In the genomic region with DNA sequence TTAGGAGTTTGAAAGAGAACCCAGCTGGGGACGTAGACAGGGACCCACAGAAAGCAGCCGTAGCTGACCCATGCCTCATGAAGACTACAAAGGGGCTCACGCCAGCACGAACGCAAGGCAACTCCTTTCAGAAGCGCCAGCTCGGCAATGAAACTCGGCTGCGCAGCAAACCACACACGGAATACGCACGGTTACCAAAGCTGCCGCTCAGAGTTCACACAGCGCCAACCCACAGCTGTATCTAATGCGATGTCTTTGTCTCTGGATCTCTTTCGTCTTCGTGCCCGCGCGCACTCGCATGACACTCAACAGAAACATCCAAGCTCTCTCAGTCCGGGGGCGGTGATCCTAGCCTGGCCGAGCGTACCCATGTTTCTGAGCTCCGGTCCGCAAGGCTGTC, we compare ENCODE assay signal across 11 mouse cellular contexts. TPM values are rescaled to one million over a fixed set of nuclear protein-coding genes. Genes with fewer than 3 reads are reported as not detected.
DNase-seq lines count a peak whose midpoint lies in the region; ATAC-seq and TF ChIP-seq lines count a peak whose summit lies in the region.
"Had no signal": no experiment of that assay in that cellular context is flagged by ENCODE, and none has a peak within 500 bp of the region (broad histone marks: within the 10 kb centered on the region; RNA-seq: fewer than 3 reads in every experiment).

No protein-coding gene starts in this region.

- H3K27me3 ChIP-seq in heart, embryonic 12.5 days (replicated peaks): peaks cover 98% of the 10 kb centered on the region
- peaks cover 39% of the 10 kb centered on the region for H3K27me3 ChIP-seq in heart, adult 2 months (ENCODE audit: control insufficient read depth, insufficient read depth, low read length)
- H3K27me3 ChIP-seq in G1E (ENCODE audit: insufficient read depth, low read length): peaks cover 61% of the 10 kb centered on the region
- H3K27me3 ChIP-seq in forebrain, embryonic 13.5 days: peaks cover 95% of the 10 kb centered on the region
- peaks cover 84% of the 10 kb centered on the region for H3K27me3 ChIP-seq in midbrain, embryonic 11.5 days (ENCODE audit: control insufficient read depth, insufficient read depth, low read length)

- under 1% methylated on average over 27 of the region's 27 CpGs for WGBS in heart, embryonic 12.5 days
- 2% methylated on average over 27 of the region's 27 CpGs for WGBS in heart, adult 2 months
- WGBS in forebrain, embryonic 13.5 days: under 1% methylated on average over 27 of the region's 27 CpGs
- under 1% methylated on average over 27 of the region's 27 CpGs for WGBS in midbrain, embryonic 11.5 days

- no peaks in the 10 kb centered on the region for H3K9me3 ChIP-seq in heart, embryonic 12.5 days (replicated peaks)
- H3K9me3 ChIP-seq in G1E (replicated peaks): peaks cover 38% of the 10 kb centered on the region
- H3K9me3 ChIP-seq in forebrain, embryonic 13.5 days (replicated peaks): no peaks in the 10 kb centered on the region
- H3K9me3 ChIP-seq in midbrain, embryonic 11.5 days (ENCODE audit: control insufficient read depth, low read length): no peaks in the 10 kb centered on the region
- H3K9me3 ChIP-seq: intestine, embryonic 15.5 days had no signal

- no peak for TF ChIP-seq POLR2A in heart, adult 2 months (IDR thresholded peaks at IDR 0.05; ENCODE audit: insufficient read depth, low read depth, low read length)

- ATAC-seq in heart, embryonic 12.5 days (ENCODE audit: insufficient number of reproducible peaks, low FRiP score): no peak
- ATAC-seq in G1E (ENCODE audit: extremely low read depth, insufficient number of reproducible peaks, low FRiP score, poor library complexity, severe bottlenecking): no peak
- ATAC-seq in forebrain, embryonic 13.5 days: no peak
- ATAC-seq in midbrain, embryonic 11.5 days (ENCODE audit: low FRiP score): no peak
- ATAC-seq: intestine, embryonic 15.5 days had no signal

- H3K9ac ChIP-seq in heart, embryonic 12.5 days: no peak overlapping the region
- no peak overlapping the region for H3K9ac ChIP-seq in heart, adult 2 months (ENCODE audit: low read depth, low read length)
- H3K9ac ChIP-seq in forebrain, embryonic 13.5 days: peak overlapping the region; percentile 85
- peak overlapping the region; percentile 49 for H3K9ac ChIP-seq in midbrain, embryonic 11.5 days (ENCODE audit: low read length)
- H3K9ac ChIP-seq: intestine, embryonic 15.5 days had no signal

- intact Hi-C loops in heart, adult 2 months (cut with DNase I): no loop called here

- no peaks in the 10 kb centered on the region for H3K79me2 ChIP-seq in heart, adult 2 months (replicated peaks; ENCODE audit: control insufficient read depth, insufficient read depth, low read length)

- peaks cover 37% of the 10 kb centered on the region for H3K4me1 ChIP-seq in heart, embryonic 12.5 days (replicated peaks)
- H3K4me1 ChIP-seq in heart, adult 2 months (ENCODE audit: control insufficient read depth, insufficient read depth, low read length): no peaks in the 10 kb centered on the region
- H3K4me1 ChIP-seq in G1E (ENCODE audit: insufficient read depth, low read depth, low read length): peaks cover 61% of the 10 kb centered on the region
- peaks cover 43% of the 10 kb centered on the region for H3K4me1 ChIP-seq in forebrain, embryonic 13.5 days
- peaks cover 16% of the 10 kb centered on the region for H3K4me1 ChIP-seq in midbrain, embryonic 11.5 days (ENCODE audit: control insufficient read depth, insufficient read depth, low read length)

- H3K27ac ChIP-seq in heart, embryonic 12.5 days (ENCODE audit: poor library complexity, severe bottlenecking): no peak overlapping the region
- no peak overlapping the region for H3K27ac ChIP-seq in heart, adult 2 months
- peak overlapping the region; percentile 95 for H3K27ac ChIP-seq in forebrain, embryonic 13.5 days
- H3K27ac ChIP-seq in midbrain, embryonic 11.5 days (ENCODE audit: low read depth, low read length): peak overlapping the region; percentile 25; the same call in 1 of the 2 replicates
- H3K27ac ChIP-seq: intestine, embryonic 15.5 days had no signal

- no peaks in the 10 kb centered on the region for H3K36me3 ChIP-seq in heart, embryonic 12.5 days
- H3K36me3 ChIP-seq in heart, adult 2 months (ENCODE audit: control insufficient read depth, insufficient read depth, low read length): no peaks in the 10 kb centered on the region
- H3K36me3 ChIP-seq in G1E (replicated peaks): no peaks in the 10 kb centered on the region
- H3K36me3 ChIP-seq in forebrain, embryonic 13.5 days (ENCODE audit: poor library complexity, severe bottlenecking): peaks cover 6% of the 10 kb centered on the region; the same call in 1 of the 2 replicates
- H3K36me3 ChIP-seq in midbrain, embryonic 11.5 days (ENCODE audit: control insufficient read depth, insufficient read depth, low read length): no peaks in the 10 kb centered on the region
- H3K36me3 ChIP-seq: intestine, embryonic 15.5 days had no signal

- peak overlapping the region; percentile 38 for H3K4me2 ChIP-seq in heart, embryonic 12.5 days
- H3K4me2 ChIP-seq in forebrain, embryonic 13.5 days: peak overlapping the region; percentile 64
- peak overlapping the region; percentile 35 for H3K4me2 ChIP-seq in midbrain, embryonic 11.5 days

- peak overlapping the region; percentile 30 for H3K4me3 ChIP-seq in heart, embryonic 12.5 days
- H3K4me3 ChIP-seq in heart, adult 2 months: no peak overlapping the region
- peak overlapping the region; percentile 37; the same call in 1 of the 2 replicates for H3K4me3 ChIP-seq in G1E (ENCODE audit: low read depth, low read length)
- H3K4me3 ChIP-seq in forebrain, embryonic 13.5 days: peak overlapping the region; percentile 54
- H3K4me3 ChIP-seq in midbrain, embryonic 11.5 days (ENCODE audit: low read depth, low read length): peak overlapping the region; percentile 30
- H3K4me3 ChIP-seq: intestine, embryonic 15.5 days had no signal

- no peak for DNase-seq in heart, adult 2 months
- DNase-seq in G1E (ENCODE audit: low spot score): no peak
- peak; percentile 94 for DNase-seq in midbrain, embryonic 11.5 days (ENCODE audit: low spot score, missing footprints)
- DNase-seq in ovary, adult 18-20 months (ENCODE audit: low spot score): no peak
- no peak for DNase-seq in spleen, adult 18-20 months
- no peak for DNase-seq in kidney, adult 11 months
- DNase-seq: thymus, postnatal 25 days had no signal

- TF ChIP-seq CTCF in heart, adult 2 months (IDR thresholded peaks at IDR 0.05): no peak
- no peak for TF ChIP-seq CTCF in G1E (IDR thresholded peaks at IDR 0.05; ENCODE audit: low read depth, low read length)

- TF ChIP-seq EP300 in heart, adult 2 months (IDR thresholded peaks at IDR 0.05; ENCODE audit: insufficient read depth, low read depth, low read length): no peak

RNA-seq across cellular contexts. Expression of gene Slc32a1, which starts 0.9 kb away (rescaled TPM):
- 0.08 TPM in 1 of 2 replicates, not detected in the other for polyA plus RNA-seq in heart, embryonic 12.5 days (2016; fragmentation: Nextera tagmentation; extraction: Ambion mirVana)
- total RNA-seq in heart, adult 2 months (2021): not detected
- polyA plus RNA-seq in heart, adult 2 months (2012; rRNA removed): not detected in 2 replicates
- total RNA-seq in G1E (2014; fragmentation: Nextera tagmentation) (not detected in 2 replicates), G1E (2017) (not detected in 2 replicates)
- 0.02 TPM in 1 of 2 replicates, not detected in the other for polyA plus RNA-seq in G1E (2012)
- polyA plus RNA-seq in forebrain, embryonic 13.5 days (2015; fragmentation: Nextera tagmentation; extraction: Ambion mirVana): 4.8 and 5.6 TPM in 2 replicates
- 1.9 and 2.3 TPM in 2 replicates for polyA plus RNA-seq in midbrain, embryonic 11.5 days (2014; fragmentation: Nextera tagmentation; extraction: Ambion mirVana)
- polyA plus RNA-seq: intestine, embryonic 15.5 days; liver, embryonic 16.5 days had no signal

RNA-seq across cellular contexts. Expression of gene Actr5, which starts 15.0 kb away (rescaled TPM):
- 10.1 and 11.1 TPM in 2 replicates for polyA plus RNA-seq in heart, embryonic 12.5 days (2016; fragmentation: Nextera tagmentation; extraction: Ambion mirVana)
- total RNA-seq in heart, adult 2 months (2021): 1 to 10 TPM; 4.8 to 6.4 TPM
- polyA plus RNA-seq in heart, adult 2 months (2012; rRNA removed): 2.9 and 3.5 TPM in 2 replicates
- total RNA-seq in G1E (2014; fragmentation: Nextera tagmentation) (22.5 and 24.7 TPM in 2 replicates), G1E (2017) (20.2 and 22.5 TPM in 2 replicates)
- polyA plus RNA-seq in G1E (2012): 18.2 and 19.7 TPM in 2 replicates
- 11.5 and 14.1 TPM in 2 replicates for polyA plus RNA-seq in forebrain, embryonic 13.5 days (2015; fragmentation: Nextera tagmentation; extraction: Ambion mirVana)
- polyA plus RNA-seq in midbrain, embryonic 11.5 days (2014; fragmentation: Nextera tagmentation; extraction: Ambion mirVana): 15.3 and 16.0 TPM in 2 replicates

RNA-seq across cellular contexts. Expression of gene Ppp1r16b, which starts 55.5 kb away (rescaled TPM):
- polyA plus RNA-seq in heart, embryonic 12.5 days (2016; fragmentation: Nextera tagmentation; extraction: Ambion mirVana): 4.0 and 4.6 TPM in 2 replicates
- 10 to 100 TPM; 10.4 to 12.3 TPM for total RNA-seq in heart, adult 2 months (2021)
- polyA plus RNA-seq in heart, adult 2 months (2012; rRNA removed): 3.3 and 5.3 TPM in 2 replicates
- total RNA-seq in G1E (2014; fragmentation: Nextera tagmentation): 0.34 and 0.75 TPM in 2 replicates
- 0.06 and 0.16 TPM in 2 replicates for total RNA-seq in G1E (2017)
- not detected in 2 replicates for polyA plus RNA-seq in G1E (2012)
- polyA plus RNA-seq in forebrain, embryonic 13.5 days (2015; fragmentation: Nextera tagmentation; extraction: Ambion mirVana): 7.8 and 8.4 TPM in 2 replicates
- 3.2 and 3.3 TPM in 2 replicates for polyA plus RNA-seq in midbrain, embryonic 11.5 days (2014; fragmentation: Nextera tagmentation; extraction: Ambion mirVana)

Comparison
In these comparisons a context has a peak if more than half of its experiments do, and no peak if none do; other contexts are left out.
1. H3K27ac ChIP-seq: peak in forebrain, embryonic 13.5 days (single experiment) and midbrain, embryonic 11.5 days (single experiment); none in heart, embryonic 12.5 days (single experiment) and heart, adult 2 months (single experiment).
2. H3K9ac ChIP-seq: peak in forebrain, embryonic 13.5 days (single experiment) and midbrain, embryonic 11.5 days (single experiment); none in heart, embryonic 12.5 days (single experiment) and heart, adult 2 months (single experiment).
3. Peak in every context shown above with its lines, with median percentiles within 50 percentile points of each other: H3K4me2 ChIP-seq.